Mouse (Mus musculus): ENCODE measurements at regions not wholly inside any gene's neighbourhood (a gene's known extent, or its start where the extent isn't known, plus 50 kb on each side); places are given as distances from the start of the nearest gene placed in this dataset.
"Not testable (repeated sequence)": the region's sequence is repeated elsewhere in the genome, so short reads cannot be mapped to it uniquely, and the experiment has no call there.

DNA sequence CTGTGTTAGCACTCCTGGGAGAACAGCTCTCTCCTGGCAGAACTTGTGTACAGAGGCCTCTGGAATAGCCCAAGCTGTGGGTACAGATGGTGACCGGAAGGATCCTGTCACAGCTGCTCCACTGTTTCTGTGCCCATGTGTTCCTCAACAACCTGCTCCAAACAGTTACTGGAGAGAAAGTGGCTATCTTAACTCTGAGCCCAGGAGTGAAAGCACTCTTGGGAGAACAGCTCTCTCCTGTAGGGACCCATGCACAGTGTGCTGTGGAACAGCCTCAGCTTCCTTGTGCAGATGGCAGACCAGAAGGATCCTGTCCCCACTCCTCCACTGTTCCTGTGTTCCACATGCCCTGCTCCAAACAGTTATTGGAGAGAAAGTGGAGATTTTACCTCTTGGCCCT is 227.0 kb upstream of the Slc39a10 start:
- Histone ChIP-seq H3K36me3 (ENCODE audit: control insufficient read depth, insufficient read depth, low read length) (no peaks in the 10 kb centered on the region), H3K4me1 (ENCODE audit: control insufficient read depth, insufficient read depth, low read length) (no peaks in the 10 kb centered on the region), H3K27ac (ENCODE audit: insufficient read depth, low read depth, low read length) (no peak overlapping the region), H3K4me3 (ENCODE audit: insufficient read depth, low read depth, low read length) (no peak overlapping the region), H3K27me3 (replicated peaks; ENCODE audit: control insufficient read depth, insufficient read depth, low read length) (no peaks in the 10 kb centered on the region)
- TF ChIP-seq CTCF (conservative IDR thresholded peaks at IDR 0.05; ENCODE audit: insufficient read depth, insufficient read length, low read depth, low read length) = no peak
- no peak for TF ChIP-seq POLR2A (IDR thresholded peaks at IDR 0.05; ENCODE audit: low read depth, low read length)
- no peak for DNase-seq
- WGBS = 100% methylated on average over 1 of the region's 1 CpGs

DNA sequence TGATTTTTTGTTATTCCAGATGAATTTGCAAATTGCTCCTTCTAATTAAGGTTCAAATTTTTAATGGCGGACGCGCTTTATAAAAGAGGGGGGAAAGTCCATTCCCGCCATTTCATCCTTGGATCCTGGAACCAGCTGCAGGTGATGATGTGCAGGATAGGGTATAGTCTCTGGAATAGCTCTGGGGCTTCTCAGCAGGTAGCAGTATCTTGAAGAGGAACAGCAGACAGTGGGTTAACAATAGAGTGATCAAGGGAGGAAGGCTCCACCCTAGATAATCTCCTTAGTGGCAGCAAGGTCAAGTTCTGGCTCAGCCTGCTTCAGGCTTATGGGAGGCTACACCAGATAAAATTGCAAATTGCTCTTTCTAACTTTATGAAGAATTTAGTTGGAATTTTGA is 224.0 kb upstream of the Slc39a10 start:
- not testable (repeated sequence) for H3K27ac ChIP-seq (ENCODE audit: insufficient read depth, low read depth, low read length); H3K36me3 ChIP-seq (ENCODE audit: control insufficient read depth, insufficient read depth, low read length); H3K27me3 ChIP-seq (replicated peaks; ENCODE audit: control insufficient read depth, insufficient read depth, low read length); H3K4me1 ChIP-seq (ENCODE audit: control insufficient read depth, insufficient read depth, low read length); DNase-seq; H3K4me3 ChIP-seq (ENCODE audit: insufficient read depth, low read depth, low read length)
- 98% methylated on average over 4 of the region's 4 CpGs for WGBS

DNA sequence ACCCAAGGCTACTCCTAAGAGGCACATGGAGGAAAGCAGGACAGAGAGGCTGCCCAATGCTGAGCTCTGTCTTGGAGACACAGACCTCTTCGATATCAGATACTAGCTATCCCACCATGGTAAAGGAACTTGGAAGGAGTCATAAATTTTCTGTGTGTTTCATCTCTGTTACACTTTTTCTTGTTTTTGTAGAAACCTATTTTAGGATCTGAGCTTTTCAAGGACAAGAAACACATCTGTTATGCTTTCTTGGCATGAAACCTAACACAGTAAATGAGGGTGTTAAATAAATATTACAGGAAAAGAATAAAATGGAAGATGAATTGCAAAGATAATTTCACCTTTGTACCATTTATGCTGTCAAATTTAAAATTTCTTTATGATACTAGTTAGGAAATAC is 219.8 kb upstream of the Slc39a10 start:
- Histone ChIP-seq H3K27me3 (replicated peaks; ENCODE audit: control insufficient read depth, insufficient read depth, low read length) (no peaks in the 10 kb centered on the region), H3K36me3 (ENCODE audit: control insufficient read depth, insufficient read depth, low read length) (no peaks in the 10 kb centered on the region), H3K27ac (ENCODE audit: insufficient read depth, low read depth, low read length) (no peak overlapping the region), H3K4me1 (ENCODE audit: control insufficient read depth, insufficient read depth, low read length) (no peaks in the 10 kb centered on the region), H3K4me3 (ENCODE audit: insufficient read depth, low read depth, low read length) (no peak overlapping the region)
- DNase-seq = no peak
- no peak for TF ChIP-seq POLR2A (IDR thresholded peaks at IDR 0.05; ENCODE audit: low read depth, low read length)
- 43% methylated on average over 1 of the region's 1 CpGs for WGBS

DNA sequence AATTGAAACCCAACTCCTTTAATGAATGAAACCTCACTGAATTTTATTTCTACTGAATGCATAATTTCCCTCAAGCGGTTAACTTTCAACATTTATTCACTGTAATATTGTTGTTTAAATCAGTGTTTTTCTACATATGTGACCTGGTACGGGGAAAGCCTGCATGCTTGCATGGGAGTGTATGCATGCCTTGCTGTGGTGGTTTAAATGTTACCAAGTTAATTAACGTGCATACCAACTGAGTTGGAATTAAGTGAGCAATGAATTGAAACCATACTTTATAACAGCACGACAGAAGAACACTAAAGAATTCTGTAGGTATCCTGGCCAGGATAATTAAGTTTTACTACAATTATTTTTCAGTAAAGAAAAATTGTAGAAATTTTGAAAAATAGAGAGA is 211.4 kb upstream of the Slc39a10 start:
- no peaks in the 10 kb centered on the region for H3K36me3 ChIP-seq (ENCODE audit: control insufficient read depth, insufficient read depth, low read length)
- no peaks in the 10 kb centered on the region for H3K4me1 ChIP-seq (ENCODE audit: control insufficient read depth, insufficient read depth, low read length)
- H3K27me3 ChIP-seq (replicated peaks; ENCODE audit: control insufficient read depth, insufficient read depth, low read length) = no peaks in the 10 kb centered on the region
- H3K27ac ChIP-seq (ENCODE audit: insufficient read depth, low read depth, low read length) = no peak overlapping the region
- H3K4me3 ChIP-seq (ENCODE audit: insufficient read depth, low read depth, low read length) = no peak overlapping the region
- no peak for DNase-seq
- TF ChIP-seq CTCF (conservative IDR thresholded peaks at IDR 0.05; ENCODE audit: insufficient read depth, insufficient read length, low read depth, low read length) = no peak
- no peak for TF ChIP-seq POLR2A (IDR thresholded peaks at IDR 0.05; ENCODE audit: low read depth, low read length)
- 41% methylated on average over 4 of the region's 4 CpGs for WGBS

DNA sequence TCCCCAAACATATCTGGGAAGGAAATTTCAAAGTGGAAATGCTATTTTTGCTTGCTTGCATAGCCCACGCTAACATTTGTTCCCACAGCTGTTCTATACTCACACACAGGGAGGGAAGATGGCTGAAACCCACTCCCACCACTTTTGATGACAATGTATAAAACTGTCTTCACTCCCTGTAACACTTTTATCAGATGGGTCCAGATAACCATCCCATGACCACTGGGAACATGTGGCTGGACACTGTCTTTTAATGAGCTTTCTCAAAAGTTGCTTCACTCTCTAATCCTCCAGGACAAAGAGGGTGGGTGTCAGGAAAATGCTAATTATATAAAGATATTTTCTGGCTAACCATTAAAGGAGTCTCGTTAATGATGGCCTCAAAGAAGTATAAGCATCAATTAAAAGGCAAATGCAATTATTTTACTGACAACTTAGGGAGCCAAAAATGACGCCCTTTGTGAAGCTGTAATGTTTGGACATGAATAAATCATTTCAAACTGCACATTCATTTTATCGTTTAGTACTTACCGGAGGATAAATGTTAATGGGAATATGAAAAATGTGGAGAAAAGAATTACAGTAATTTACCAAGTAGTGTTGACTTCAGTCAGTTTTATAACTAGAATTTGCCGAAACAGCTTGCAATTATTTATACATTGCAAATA is 210.8 kb upstream of the Slc39a10 start:
- Histone ChIP-seq H3K4me3 (ENCODE audit: insufficient read depth, low read depth, low read length) (no peak overlapping the region), H3K4me1 (ENCODE audit: control insufficient read depth, insufficient read depth, low read length) (no peaks in the 10 kb centered on the region), H3K36me3 (ENCODE audit: control insufficient read depth, insufficient read depth, low read length) (no peaks in the 10 kb centered on the region), H3K27me3 (replicated peaks; ENCODE audit: control insufficient read depth, insufficient read depth, low read length) (no peaks in the 10 kb centered on the region), H3K27ac (ENCODE audit: insufficient read depth, low read depth, low read length) (no peak overlapping the region)
- WGBS = 53% methylated on average over 6 of the region's 6 CpGs
- TF ChIP-seq CTCF (conservative IDR thresholded peaks at IDR 0.05; ENCODE audit: insufficient read depth, insufficient read length, low read depth, low read length) = no peak
- TF ChIP-seq POLR2A (IDR thresholded peaks at IDR 0.05; ENCODE audit: low read depth, low read length) = no peak
- DNase-seq = no peak

DNA sequence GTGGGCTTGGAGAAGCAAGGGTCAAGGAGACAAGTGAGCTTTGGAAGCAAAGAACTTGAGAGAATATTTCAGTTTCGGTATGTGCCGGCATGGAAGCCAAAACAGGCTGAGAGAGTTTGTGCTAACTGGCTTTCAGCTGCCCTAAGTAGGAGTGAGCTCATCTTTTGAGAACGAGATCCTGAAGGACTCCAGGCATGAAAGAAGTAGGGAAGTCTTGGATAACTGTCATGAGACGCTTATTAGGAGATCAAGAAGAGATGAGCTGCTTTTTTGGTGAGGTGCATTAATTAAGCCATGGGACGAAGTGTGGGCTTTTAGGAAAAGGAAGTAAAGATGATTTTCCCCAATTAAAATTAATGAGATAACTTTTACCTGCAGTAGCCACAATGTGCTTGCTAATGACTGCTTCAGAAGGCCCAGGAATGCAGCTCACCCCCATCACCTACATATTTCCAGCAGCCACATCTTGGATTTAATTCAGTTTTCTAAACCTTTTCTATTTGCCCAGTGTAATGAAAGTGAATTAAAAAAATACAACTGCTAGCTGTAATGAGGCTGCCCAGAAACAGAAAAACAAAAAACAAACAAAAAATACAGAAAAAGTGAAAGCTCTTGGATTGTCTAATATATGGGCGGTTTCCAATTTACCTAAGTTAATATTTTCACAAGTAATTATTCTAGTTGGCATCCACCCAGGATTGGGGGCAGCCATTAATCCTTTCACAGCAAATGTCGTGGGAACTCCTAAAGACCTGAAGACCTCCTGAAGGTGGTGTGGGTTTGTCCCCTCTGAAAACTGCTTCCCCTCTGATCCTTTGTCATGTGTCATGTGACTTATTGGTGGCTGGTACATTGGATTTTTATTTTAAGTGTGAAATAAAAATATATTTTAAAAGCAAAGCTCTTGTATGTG is 204.7 kb upstream of the Slc39a10 start:
- no peaks in the 10 kb centered on the region for H3K4me1 ChIP-seq (ENCODE audit: control insufficient read depth, insufficient read depth, low read length)
- no peaks in the 10 kb centered on the region for H3K27me3 ChIP-seq (replicated peaks; ENCODE audit: control insufficient read depth, insufficient read depth, low read length)
- no peak overlapping the region for H3K4me3 ChIP-seq (ENCODE audit: insufficient read depth, low read depth, low read length)
- no peak for TF ChIP-seq CTCF (conservative IDR thresholded peaks at IDR 0.05; ENCODE audit: insufficient read depth, insufficient read length, low read depth, low read length)
- TF ChIP-seq POLR2A (IDR thresholded peaks at IDR 0.05; ENCODE audit: low read depth, low read length) = no peak
- no peak overlapping the region for H3K27ac ChIP-seq (ENCODE audit: insufficient read depth, low read depth, low read length)
- no peaks in the 10 kb centered on the region for H3K36me3 ChIP-seq (ENCODE audit: control insufficient read depth, insufficient read depth, low read length)
- peak; percentile 3 for DNase-seq
- 60% methylated on average over 7 of the region's 7 CpGs for WGBS

DNA sequence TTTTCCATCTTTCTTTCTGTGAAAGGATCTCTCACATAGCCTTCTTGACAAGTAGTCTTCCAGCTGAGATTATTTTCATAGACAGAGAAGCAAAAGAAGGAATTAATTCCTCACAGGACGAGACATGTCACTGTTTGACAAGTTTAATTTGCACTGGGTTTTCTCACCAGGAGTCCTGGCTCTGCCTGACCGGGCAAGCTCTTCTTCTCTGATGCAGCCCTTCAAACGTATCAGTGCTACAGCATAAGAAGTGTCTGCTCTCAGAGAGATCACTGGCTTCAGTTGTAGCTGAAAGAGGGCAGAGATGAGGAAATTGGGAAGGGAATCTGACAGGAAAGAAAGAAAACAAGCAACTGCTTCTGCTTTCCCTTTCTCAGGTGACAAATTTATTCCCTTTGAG is 201.8 kb upstream of the Slc39a10 start:
- no peaks in the 10 kb centered on the region for H3K27me3 ChIP-seq (replicated peaks; ENCODE audit: control insufficient read depth, insufficient read depth, low read length)
- TF ChIP-seq CTCF (conservative IDR thresholded peaks at IDR 0.05; ENCODE audit: insufficient read depth, insufficient read length, low read depth, low read length) = no peak
- no peak for TF ChIP-seq POLR2A (IDR thresholded peaks at IDR 0.05; ENCODE audit: low read depth, low read length)
- no peaks in the 10 kb centered on the region for H3K4me1 ChIP-seq (ENCODE audit: control insufficient read depth, insufficient read depth, low read length)
- H3K27ac ChIP-seq (ENCODE audit: insufficient read depth, low read depth, low read length) = no peak overlapping the region
- H3K36me3 ChIP-seq (ENCODE audit: control insufficient read depth, insufficient read depth, low read length) = no peaks in the 10 kb centered on the region
- DNase-seq = no peak
- H3K4me3 ChIP-seq (ENCODE audit: insufficient read depth, low read depth, low read length) = no peak overlapping the region
- 43% methylated on average over 3 of the region's 3 CpGs for WGBS

All from kidney, adult 2 months (tissue).